Mouse (Mus musculus) thymus, adult 2 months (tissue): ENCODE measurements around the gene Selenon. TPM values are rescaled to one million over a fixed set of nuclear protein-coding genes. Genes with fewer than 3 reads are reported as not detected.

ENCODE experiments used
- DNase-seq: peaks from one replicate; pipeline ENCODE4 v3.0.0; 2021
- H3K27ac ChIP-seq: fragments of 200-500 bp; 2 replicates; pipeline ENCODE4 v1.5.1; 2012; ENCODE audit warnings: low read length, control low read depth; ENCODE audit not compliant: control insufficient read depth, insufficient read depth
- H3K27me3 ChIP-seq: fragments of 200-500 bp; 2 replicates; pipeline ENCODE4 v1.6.1; 2012; ENCODE audit warnings: mild to moderate bottlenecking, low read length, moderate library complexity, mixed read lengths; ENCODE audit not compliant: control insufficient read depth, insufficient read depth
- H3K36me3 ChIP-seq: fragments of 200-500 bp; 2 replicates; pipeline ENCODE4 v1.6.1; 2012; ENCODE audit warnings: mild to moderate bottlenecking, low read length, moderate library complexity; ENCODE audit not compliant: control insufficient read depth, insufficient read depth
- H3K4me1 ChIP-seq: fragments of 200-500 bp; replicated peaks from 2 replicates; pipeline ENCODE4 v1.6.1; 2012; ENCODE audit warnings: low read length; ENCODE audit not compliant: control insufficient read depth, insufficient read depth
- H3K4me3 ChIP-seq: fragments of 200-500 bp; 2 replicates; pipeline ENCODE4 v1.5.1; 2012; ENCODE audit warnings: mild to moderate bottlenecking, low read length, control low read depth, moderate library complexity; ENCODE audit not compliant: control insufficient read depth, insufficient read depth
- CTCF ChIP-seq: fragments of 200-500 bp; IDR thresholded peaks from 2 replicates; pipeline ENCODE4 v1.5.1; 2012; ENCODE audit warnings: mild to moderate bottlenecking, control low read depth, low read length, moderate library complexity, borderline replicate concordance; ENCODE audit not compliant: control insufficient read depth, poor library complexity, insufficient read depth; ENCODE audit errors: extremely low read depth
- POLR2A ChIP-seq: fragments of 200-500 bp; IDR thresholded peaks from 2 replicates; pipeline ENCODE4 v1.6.1; 2012; ENCODE audit warnings: mild to moderate bottlenecking, low read length, control low read depth, moderate library complexity; ENCODE audit not compliant: control insufficient read depth, poor library complexity, insufficient read depth; ENCODE audit errors: extremely low read depth
- WGBS: fragments of 180-500 bp; shearing (Covaris S2); methylation state at CpG from one replicate; pipeline ENCODE4 v1.1.7; 2018; 5-methylcytosine and 5-hydroxymethylcytosine counted together
- polyA plus RNA-seq: library from polyadenylated mRNA; depleted of rRNA; stranded (reverse); fragments of >200 nt; gene quantifications from 2 replicates; pipeline ENCODE4 v1.2.3, GENCODE M21; 2012

Selenon gene
- polyA plus RNA-seq, 1 experiment, result 9.1 TPM

GRCm38 (mm10) chr4:134587636-134588197, 35.8 kb upstream of the Selenon start:
- no peak for DNase-seq
- whole genome bisulfite sequencing, result 69% methylated on average over 11 of the region's 11 CpGs
- Histone ChIP-seq H3K27me3 (no peaks in the 10 kb centered on the region), H3K4me1 (peaks cover 14% of the 10 kb centered on the region), H3K27ac (no peak overlapping the region), H3K36me3 (no peaks in the 10 kb centered on the region), H3K4me3 (no peak overlapping the region)
- no peak for TF ChIP-seq POLR2A
- no peak for TF ChIP-seq CTCF

DNA sequence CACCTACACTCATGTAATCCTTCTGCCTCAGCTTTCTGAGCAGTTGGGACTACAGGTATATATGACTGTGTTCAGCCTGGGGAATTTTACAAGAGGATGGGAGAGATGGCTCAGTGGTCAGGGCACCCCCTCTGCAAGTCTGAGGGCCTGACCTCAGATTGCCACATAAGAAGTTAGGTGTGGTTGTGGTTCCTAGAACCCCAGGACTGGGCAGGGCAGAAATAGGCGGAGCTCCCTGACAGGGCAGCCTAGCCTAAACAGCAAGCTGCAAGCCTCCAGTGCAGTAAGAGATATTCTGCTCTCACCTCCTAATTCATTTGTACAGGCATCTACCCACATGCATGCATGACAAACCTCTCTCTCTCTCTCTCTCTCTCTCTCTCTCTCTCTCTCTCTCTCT, 34.7 kb upstream of the Selenon start:
- no peak overlapping the region for H3K27ac ChIP-seq
- TF ChIP-seq CTCF (no peak), POLR2A (no peak)
- peaks cover 4% of the 10 kb centered on the region for H3K4me1 ChIP-seq
- H3K27me3 ChIP-seq, result no peaks in the 10 kb centered on the region
- DNase-seq, result no peak
- WGBS, result 63% methylated on average over 1 of the region's 1 CpGs
- no peak overlapping the region for H3K4me3 ChIP-seq
- no peaks in the 10 kb centered on the region for H3K36me3 ChIP-seq

- Histone ChIP-seq H3K27ac (no peak overlapping the region), H3K4me1 (peaks cover 3% of the 10 kb centered on the region), H3K4me3 (no peak overlapping the region), H3K27me3 (no peaks in the 10 kb centered on the region), H3K36me3 (no peaks in the 10 kb centered on the region)
- 89% methylated on average over 7 of the region's 7 CpGs for WGBS
- DNase-seq, result no peak
- no peak for TF ChIP-seq CTCF
- TF ChIP-seq POLR2A, result no peak
These were observed 34.2 kb upstream of the Selenon start for GRCm38 (mm10) chr4:134586126-134586525.

DNA sequence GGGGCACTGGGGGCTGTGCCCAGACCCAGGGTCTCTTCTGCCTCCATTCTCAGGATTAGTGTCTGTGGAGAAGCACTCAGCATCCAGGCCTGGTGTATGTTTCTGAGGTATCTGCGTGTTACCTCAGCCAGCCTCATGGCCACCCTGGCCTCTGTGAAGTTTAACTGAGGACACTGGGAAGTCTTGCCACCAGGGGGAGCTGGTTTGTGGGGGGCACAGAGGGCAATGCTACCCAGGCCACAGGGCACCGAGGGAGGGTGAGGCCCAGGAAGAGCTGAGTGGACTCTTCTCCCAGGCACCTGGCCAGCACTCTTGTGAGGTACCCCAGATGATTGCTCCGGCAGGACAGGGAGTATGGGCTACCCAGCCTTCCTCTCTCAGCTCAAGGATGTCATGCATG, 31.5 kb upstream of the Selenon start:
- 47% methylated on average over 3 of the region's 3 CpGs for WGBS
- Histone ChIP-seq H3K36me3 (no peaks in the 10 kb centered on the region), H3K27ac (no peak overlapping the region), H3K27me3 (no peaks in the 10 kb centered on the region), H3K4me1 (peaks cover 3% of the 10 kb centered on the region), H3K4me3 (no peak overlapping the region)
- DNase-seq, result peak; percentile 34
- TF ChIP-seq POLR2A (no peak), CTCF (peak; percentile 75; the same call in 1 of the 2 replicates)

GRCm38 (mm10) chr4:134581365-134581764, 29.4 kb upstream of the Selenon start:
- Histone ChIP-seq H3K36me3 (no peaks in the 10 kb centered on the region), H3K27me3 (no peaks in the 10 kb centered on the region), H3K4me3 (no peak overlapping the region), H3K4me1 (no peaks in the 10 kb centered on the region), H3K27ac (no peak overlapping the region)
- no peak for DNase-seq
- TF ChIP-seq POLR2A (no peak), CTCF (no peak)
- WGBS, result 91% methylated on average over 8 of the region's 8 CpGs

GRCm38 (mm10) chr4:134580351-134581148, 28.6 kb upstream of the Selenon start:
- no peak overlapping the region for H3K4me3 ChIP-seq
- H3K4me1 ChIP-seq, result no peaks in the 10 kb centered on the region
- WGBS, result 83% methylated on average over 15 of the region's 15 CpGs
- no peak for TF ChIP-seq CTCF
- no peak for TF ChIP-seq POLR2A
- H3K36me3 ChIP-seq, result no peaks in the 10 kb centered on the region
- no peak overlapping the region for H3K27ac ChIP-seq
- DNase-seq, result no peak
- no peaks in the 10 kb centered on the region for H3K27me3 ChIP-seq

DNA sequence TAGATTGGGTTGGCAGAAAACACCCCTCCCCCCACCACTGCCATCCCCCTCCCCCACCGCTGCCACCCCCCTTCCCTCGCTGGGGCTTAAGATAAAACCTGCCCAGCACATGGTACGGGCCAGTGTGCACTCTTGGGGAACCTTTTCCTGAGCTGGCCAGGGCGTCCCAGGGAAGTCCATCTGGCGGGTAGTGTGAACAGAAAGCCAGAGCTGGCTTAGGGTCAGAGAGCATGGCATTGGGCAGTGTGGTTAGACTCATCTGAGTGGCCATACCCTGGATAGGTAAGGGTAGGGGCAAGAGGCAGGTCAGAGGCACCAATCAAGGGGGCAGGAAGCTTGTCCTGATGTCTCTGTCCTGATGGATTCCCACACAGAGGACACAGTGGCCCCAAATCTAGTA, 27.7 kb upstream of the Selenon start:
- Histone ChIP-seq H3K4me3 (no peak overlapping the region), H3K4me1 (no peaks in the 10 kb centered on the region), H3K36me3 (no peaks in the 10 kb centered on the region), H3K27me3 (no peaks in the 10 kb centered on the region), H3K27ac (no peak overlapping the region)
- DNase-seq, result no peak
- TF ChIP-seq CTCF, result no peak
- no peak for TF ChIP-seq POLR2A
- WGBS, result 80% methylated on average over 5 of the region's 5 CpGs
